Mouse (Mus musculus) pancreas, adult 10 weeks (tissue): ENCODE data around the gene Dmbt1. TPM values are rescaled to one million over a fixed set of nuclear protein-coding genes. Genes with fewer than 3 reads are reported as not detected.

Experiments used
- polyA plus RNA-seq: library from polyadenylated mRNA; stranded (reverse); fragments of 350-450 nt; fragmentation: Illumina TruSeq; extraction: RNeasy Lipid Tissue Mini Kit (QIAGEN cat#74804); gene quantifications from one replicate; pipeline ENCODE4 v1.2.3, GENCODE M21; 2015; ENCODE audit warnings: low read depth, low replicate concordance; ENCODE audit not compliant: insufficient read depth

Gene Dmbt1
- polyA plus RNA-seq: 2,473 TPM

GRCm38 (mm10) chr7:131031755-131032154 is at the start of gene Dmbt1:
Gene Dmbt1, plus strand, starts transcription at chr7:131032053.

GRCm38 (mm10) chr7:131146214-131146613 is 114.4 kb downstream of the Dmbt1 start, which contains the start of gene 4933402N03Rik:
Gene 4933402N03Rik, minus strand, starts transcription at chr7:131146314.

Other genes with a start within 250 kb of the Dmbt1 start
- gene Plekha1, start 166.3 kb upstream of the Dmbt1 start, polyA plus RNA-seq: 17.1 TPM
- 32.4 TPM for gene Htra1, start 95.9 kb upstream of the Dmbt1 start, polyA plus RNA-seq
- not detected for gene 4933402N03Rik, start 114.3 kb downstream of the Dmbt1 start, polyA plus RNA-seq
- gene 5430419D17Rik, start 142.3 kb downstream of the Dmbt1 start, polyA plus RNA-seq: 13.4 TPM